Mouse (Mus musculus) cerebellum, adult 2 months (tissue): ENCODE results near the gene Rnf151.

Source experiments
- CTCF ChIP-seq: fragments of 200-500 bp; IDR thresholded peaks from 2 replicates; pipeline ENCODE4 v1.5.1; 2011; ENCODE audit warnings: low read depth, mild to moderate bottlenecking, control low read depth, low read length, moderate library complexity, borderline replicate concordance; ENCODE audit not compliant: insufficient read depth
- POLR2A ChIP-seq: fragments of 200-500 bp; IDR thresholded peaks from 2 replicates; pipeline ENCODE4 v1.6.1; 2011; ENCODE audit warnings: low read length, control low read depth, borderline replicate concordance; ENCODE audit not compliant: insufficient read depth

DNA sequence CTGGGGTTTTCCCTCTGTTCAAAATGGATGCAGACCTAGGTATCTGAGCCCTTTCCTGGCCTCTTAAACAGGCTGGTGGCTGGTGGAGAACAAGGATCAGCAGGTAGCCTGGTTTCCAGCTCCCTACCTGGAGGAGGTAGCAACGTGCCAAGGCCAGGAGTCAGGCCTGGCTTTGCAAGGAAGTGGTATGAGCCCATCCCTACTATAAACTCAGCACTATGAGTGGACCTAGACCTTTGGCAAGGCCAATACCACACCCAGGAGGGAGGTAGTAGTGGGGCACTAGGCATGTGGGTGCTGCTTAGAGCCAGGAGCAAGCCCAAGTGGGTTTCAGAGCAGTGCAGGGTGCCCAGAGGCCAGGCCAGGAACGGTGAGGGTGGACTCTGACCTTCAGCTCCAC lies 18.4 kb downstream of the Rnf151 start:
- TF ChIP-seq CTCF, result no peak
- no peak for TF ChIP-seq POLR2A
